Mouse (Mus musculus): Measurements from ENCODE around the gene Eif2b3.
A peak's percentile ranks its signal among the peaks of the same experiment; 100 is the strongest.

The Eif2b3 gene

GRCm38 (mm10) chr4:117094626-117095361 lies 75.6 kb downstream of the Eif2b3 start:
- no peak for DNase-seq (ENCODE audit: low spot score)

- peak; percentile 54 for DNase-seq (ENCODE audit: low spot score)
Observed at GRCm38 (mm10) chr4:117095551-117096452, 76.6 kb downstream of the Eif2b3 start, which contains the start of gene Ptch2. TSS of gene Ptch2 (plus strand) at chr4:117096075.

GRCm38 (mm10) chr4:117096666-117097065 lies 77.5 kb downstream of the Eif2b3 start:
- peak; percentile 29 for DNase-seq (ENCODE audit: low spot score)

DNA sequence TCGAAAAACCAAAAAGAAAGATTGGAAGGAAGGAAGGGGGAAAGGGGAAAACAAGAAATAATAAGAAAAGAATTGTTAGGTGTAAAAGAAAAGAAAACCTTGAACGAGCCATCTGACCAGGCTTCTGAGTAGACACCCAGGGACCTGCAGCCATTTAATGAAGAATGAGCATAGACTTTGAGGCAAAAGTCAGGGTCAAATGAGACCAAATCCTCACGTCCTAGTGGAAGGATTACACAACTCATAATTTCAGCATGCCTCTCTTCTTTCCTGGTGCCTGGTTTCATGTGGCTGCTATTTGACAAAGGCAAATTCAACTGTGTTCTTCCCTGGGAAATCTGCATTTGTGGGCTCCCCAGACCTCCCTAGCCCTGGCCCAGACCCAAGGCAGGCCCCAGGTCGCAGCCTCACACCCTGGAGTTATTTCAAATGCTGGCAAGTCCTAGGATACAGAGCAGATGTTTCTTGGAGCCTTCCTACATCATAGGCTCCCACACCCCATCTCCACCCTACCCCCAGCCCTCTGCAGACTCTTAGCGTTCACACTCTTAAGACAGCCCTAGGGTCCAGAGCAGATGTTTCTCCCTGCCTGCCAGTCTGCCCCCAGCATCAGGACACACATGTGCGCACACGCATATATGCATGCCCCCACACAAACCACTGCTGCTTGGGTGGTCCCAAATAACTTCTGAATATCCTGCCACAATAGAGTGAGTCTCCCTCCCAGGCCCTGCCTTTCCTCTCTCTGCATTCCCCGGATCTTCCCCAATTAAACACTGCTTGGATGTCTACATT lies 79.0 kb downstream of the Eif2b3 start:
- no peak for DNase-seq (ENCODE audit: low spot score)

DNA sequence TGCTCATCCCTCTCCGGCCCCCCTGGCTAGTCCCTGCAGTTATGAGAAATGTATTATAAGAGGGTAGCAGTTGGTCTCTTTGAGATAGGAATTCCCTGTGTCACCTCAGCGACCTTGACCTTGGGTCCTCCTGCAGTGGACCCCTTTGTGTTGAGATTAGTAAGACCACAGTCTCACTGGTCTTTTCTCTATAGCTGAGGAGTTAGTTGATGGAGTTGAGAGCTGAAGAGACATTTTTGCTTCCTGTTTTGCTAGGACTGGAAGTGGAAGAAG lies 79.5 kb downstream of the Eif2b3 start:
- no peak for DNase-seq (ENCODE audit: low spot score)

- DNase-seq (ENCODE audit: low spot score): no peak
Observed at GRCm38 (mm10) chr4:117100036-117100435, 80.8 kb downstream of the Eif2b3 start.

DNA sequence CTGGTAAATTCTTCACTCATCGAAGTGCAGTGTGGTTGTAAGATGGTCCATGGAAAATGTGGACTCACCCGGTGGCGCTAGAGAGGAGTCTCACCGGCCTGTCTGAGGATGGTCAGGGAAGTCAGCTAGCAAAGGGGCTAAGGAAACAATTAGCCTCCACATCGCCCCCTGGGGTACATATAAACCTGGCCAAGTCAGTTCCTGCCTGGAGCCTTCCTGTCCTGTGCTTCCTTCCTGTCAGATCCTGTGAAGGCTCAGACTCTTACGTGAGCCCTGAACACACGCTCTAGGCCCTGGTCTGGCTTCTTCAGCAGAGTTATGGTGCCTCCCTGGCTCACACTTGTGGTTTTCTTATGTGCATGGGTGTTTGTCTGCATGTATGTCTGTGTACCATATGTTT lies 82.0 kb downstream of the Eif2b3 start:
- DNase-seq (ENCODE audit: low spot score): peak; percentile 18

- no peak for DNase-seq (ENCODE audit: low spot score)
Observed at GRCm38 (mm10) chr4:117104672-117105071, 85.5 kb downstream of the Eif2b3 start.

DNA sequence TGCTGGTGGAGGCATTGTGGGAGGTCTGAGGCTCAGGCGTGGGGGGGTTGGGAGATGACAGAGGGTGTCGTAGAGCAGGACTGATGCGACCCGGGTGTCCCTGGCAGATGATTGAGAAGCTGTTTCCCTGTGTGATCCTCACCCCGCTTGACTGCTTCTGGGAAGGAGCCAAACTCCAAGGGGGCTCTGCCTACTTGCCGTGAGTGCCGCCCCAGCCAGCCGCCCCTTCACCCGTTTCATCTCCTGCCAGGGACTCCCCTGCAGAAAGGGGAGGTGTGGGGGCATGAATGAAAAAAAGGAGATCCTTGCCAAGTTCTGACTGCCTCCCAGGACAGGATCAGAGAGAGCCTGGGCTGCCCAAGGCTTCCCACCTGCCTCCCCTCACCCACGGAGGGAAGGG lies 85.9 kb downstream of the Eif2b3 start:
- no peak for DNase-seq (ENCODE audit: low spot score)

- no peak for DNase-seq (ENCODE audit: low spot score)
Observed at GRCm38 (mm10) chr4:117107813-117108523, 88.8 kb downstream of the Eif2b3 start.

- no peak for DNase-seq (ENCODE audit: low spot score)
Observed at GRCm38 (mm10) chr4:117108524-117108849, 89.3 kb downstream of the Eif2b3 start.

DNA sequence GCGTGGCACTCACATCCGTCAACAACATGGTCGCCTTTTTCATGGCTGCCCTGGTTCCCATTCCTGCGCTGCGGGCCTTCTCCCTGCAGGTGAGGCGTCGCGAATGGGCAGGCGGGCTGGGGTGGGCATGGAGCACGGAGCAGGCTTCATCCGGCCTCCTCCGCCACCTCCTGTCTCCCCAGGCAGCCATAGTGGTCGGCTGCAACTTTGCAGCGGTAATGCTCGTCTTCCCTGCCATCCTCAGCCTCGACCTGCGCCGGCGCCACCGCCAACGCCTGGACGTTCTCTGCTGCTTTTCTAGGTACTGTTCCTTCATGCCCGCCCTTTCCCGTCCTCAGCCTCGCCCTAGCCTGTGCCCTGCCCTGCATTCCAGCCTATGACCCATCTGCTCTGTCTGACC lies 90.1 kb downstream of the Eif2b3 start:
- DNase-seq (ENCODE audit: low spot score): no peak

GRCm38 (mm10) chr4:117110249-117110648 lies 91.0 kb downstream of the Eif2b3 start:
- no peak for DNase-seq (ENCODE audit: low spot score)

- DNase-seq (ENCODE audit: low spot score): no peak
Observed at GRCm38 (mm10) chr4:117110985-117111384, 91.8 kb downstream of the Eif2b3 start.

DNA sequence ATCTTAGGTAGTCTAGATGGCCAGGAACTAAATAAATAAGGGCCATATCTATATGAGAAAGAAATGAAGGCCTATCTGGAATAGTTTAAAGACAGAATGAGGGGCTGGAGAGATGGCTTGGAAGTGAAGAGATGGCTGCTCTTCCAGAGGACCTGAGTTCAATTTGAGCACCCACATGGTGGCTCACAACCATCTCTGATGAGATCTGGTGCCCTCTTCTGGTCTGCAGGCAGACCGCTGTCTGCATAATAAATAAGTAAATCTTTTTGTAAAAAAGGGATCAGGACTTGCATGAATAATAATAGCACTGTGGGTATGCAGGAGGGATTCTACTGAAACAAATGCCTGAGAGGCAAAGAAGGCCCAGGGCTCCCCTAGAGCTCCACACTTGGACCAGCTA lies 94.0 kb downstream of the Eif2b3 start:
- DNase-seq (ENCODE audit: low spot score): no peak

DNA sequence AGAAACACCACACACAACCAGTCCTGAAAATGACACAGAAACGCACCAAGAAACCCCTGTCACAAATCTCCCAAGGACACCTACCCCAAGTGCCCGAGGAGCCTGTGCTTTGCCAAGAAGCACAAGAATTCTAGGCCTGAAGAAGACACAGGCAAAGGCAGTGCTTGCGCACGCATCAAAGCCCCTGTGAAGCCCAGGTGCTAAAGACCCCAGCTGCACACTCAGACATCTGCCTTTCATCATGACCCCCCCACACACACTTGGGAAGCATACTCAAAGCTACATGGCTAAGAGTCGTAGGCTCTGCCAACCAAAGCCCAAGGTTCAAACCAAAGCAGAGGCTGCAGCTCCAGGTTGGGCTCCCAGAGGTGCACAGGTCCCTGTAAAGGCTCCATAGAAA lies 96.4 kb downstream of the Eif2b3 start:
- DNase-seq (ENCODE audit: low spot score): no peak

DNA sequence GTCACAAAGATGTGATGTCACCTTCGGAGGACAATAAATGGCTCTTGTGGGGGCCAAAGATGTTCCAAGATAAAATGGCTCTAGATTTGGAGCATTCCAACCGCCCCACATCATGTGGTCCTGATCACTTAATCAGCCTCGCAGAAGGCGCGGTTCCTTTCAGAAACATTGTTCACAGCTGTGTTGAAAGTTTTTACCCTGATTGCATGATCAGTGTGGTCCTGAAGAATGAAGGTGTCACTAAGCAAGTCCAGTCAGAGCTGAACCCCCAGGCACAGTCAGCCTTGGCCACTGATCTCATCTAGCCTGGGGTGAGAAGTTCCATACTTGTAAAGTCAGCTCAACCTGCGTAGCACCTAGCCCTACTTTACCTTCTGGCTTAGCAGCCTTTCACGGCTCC lies 98.7 kb downstream of the Eif2b3 start:
- DNase-seq (ENCODE audit: low spot score): no peak

DNA sequence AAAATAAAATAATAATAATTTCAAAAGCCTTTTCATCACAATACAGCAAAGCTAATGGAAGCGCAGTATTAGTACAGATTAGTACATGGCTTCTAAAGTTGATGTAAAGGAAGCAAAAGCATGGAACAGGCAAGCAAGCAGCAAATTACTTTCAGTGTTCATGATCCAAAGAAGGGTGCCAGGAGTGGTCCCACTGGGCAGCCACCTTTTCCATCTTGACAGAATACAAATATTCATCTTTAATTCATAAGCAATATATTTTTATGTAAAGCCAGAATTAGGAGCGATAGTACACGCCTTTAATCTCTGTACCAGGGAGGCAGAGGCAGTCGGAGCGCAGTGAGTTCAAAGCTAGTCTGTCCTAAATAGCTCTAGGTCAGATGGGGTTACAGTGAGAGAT lies 100.4 kb downstream of the Eif2b3 start:
- DNase-seq (ENCODE audit: low spot score): no peak

GRCm38 (mm10) chr4:117120052-117120444 lies 100.8 kb downstream of the Eif2b3 start:
- DNase-seq (ENCODE audit: low spot score): no peak

- peak; percentile 92 for DNase-seq (ENCODE audit: low spot score)
Observed at GRCm38 (mm10) chr4:117120445-117121414, 101.5 kb downstream of the Eif2b3 start.

DNA sequence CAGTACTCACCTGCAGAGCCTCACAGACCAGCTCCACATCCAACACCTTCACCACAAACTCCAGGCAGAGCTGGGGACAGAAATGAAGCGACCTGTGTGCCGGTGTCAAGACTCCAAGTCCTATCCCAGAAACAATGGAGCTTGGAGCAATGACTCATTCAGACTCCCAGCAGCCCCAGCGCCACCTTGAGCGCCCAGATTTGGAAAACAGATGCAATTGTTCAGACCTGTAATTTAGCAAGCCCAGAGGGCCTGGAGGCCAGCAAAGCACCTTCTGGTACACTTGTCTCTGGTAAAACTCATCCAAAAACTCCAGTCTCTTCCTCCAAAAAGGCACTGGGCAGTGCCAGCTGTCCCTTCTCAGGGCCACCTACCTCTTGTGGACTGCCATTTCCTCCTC lies 103.0 kb downstream of the Eif2b3 start:
- peak; percentile 59 for DNase-seq (ENCODE audit: low spot score)
